Mouse (Mus musculus) myocyte (in vitro differentiated cells): Measurements from ENCODE around the gene Gmppb. TPM values are rescaled to one million over a fixed set of nuclear protein-coding genes. Genes with fewer than 3 reads are reported as not detected.

ENCODE experiments used
- H3K27me3 ChIP-seq: one replicate; pipeline ENCODE4 v1.6.1; 2011; ENCODE audit not compliant: control insufficient read depth, insufficient read depth, insufficient read length
- H3K36me3 ChIP-seq: one replicate; pipeline ENCODE4 v1.6.1; 2011; ENCODE audit not compliant: control insufficient read depth, insufficient read depth
- H3K4me2 ChIP-seq: one replicate; pipeline ENCODE4 v1.6.1; 2011; ENCODE audit warnings: low read depth, control low read depth
- H3K4me3 ChIP-seq: one replicate; pipeline ENCODE4 v1.5.1; 2011; ENCODE audit warnings: mild to moderate bottlenecking, control low read depth, moderate library complexity
- H3K79me2 ChIP-seq: one replicate; pipeline ENCODE4 v1.6.1; 2011; ENCODE audit not compliant: control insufficient read depth, insufficient read depth
- H3ac ChIP-seq: one replicate; pipeline ENCODE4 v1.6.1; 2011; ENCODE audit not compliant: control insufficient read depth, insufficient read length
- CEBPB ChIP-seq: IDR thresholded peaks from 2 replicates; pipeline ENCODE4 v1.6.1; 2011; ENCODE audit warnings: mild to moderate bottlenecking, moderate library complexity; ENCODE audit not compliant: poor library complexity, insufficient read depth, severe bottlenecking
- E2F4 ChIP-seq: IDR thresholded peaks from one replicate; pipeline ENCODE4 v1.6.1; 2011; ENCODE audit warnings: mild to moderate bottlenecking, control low read depth, moderate library complexity; ENCODE audit not compliant: insufficient read depth
- MAX ChIP-seq: IDR thresholded peaks from one replicate; pipeline ENCODE4 v1.6.1; 2011; ENCODE audit warnings: low read depth, mild to moderate bottlenecking, control low read depth
- MYOD1 ChIP-seq, 3 experiments: IDR thresholded peaks; one replicate each; pipeline ENCODE4 v1.6.1; 2011; ENCODE audit warnings: control low read depth in 2 of 3, low read depth in 2 of 3, mild to moderate bottlenecking in 2 of 3, moderate library complexity in 1 of 3; ENCODE audit not compliant: insufficient read length in 2 of 3, control insufficient read depth in 1 of 3
- MYOG ChIP-seq, 3 experiments: IDR thresholded peaks; one replicate each; pipeline ENCODE4 v1.6.1; 2011; ENCODE audit warnings: control low read depth in 2 of 3, low read depth in 2 of 3, mild to moderate bottlenecking in 2 of 3; ENCODE audit not compliant: insufficient read length in 2 of 3, control insufficient read depth in 1 of 3, insufficient read depth in 1 of 3
- POLR2A ChIP-seq: IDR thresholded peaks from one replicate; pipeline ENCODE4 v1.6.1; 2011; ENCODE audit warnings: low read depth, mild to moderate bottlenecking, control low read depth, moderate library complexity; ENCODE audit not compliant: insufficient read length
- POLR2AphosphoS2 ChIP-seq: IDR thresholded peaks from one replicate; pipeline ENCODE4 v1.6.1; 2011; ENCODE audit warnings: low read depth, control low read depth; ENCODE audit not compliant: insufficient read length
- REST ChIP-seq: IDR thresholded peaks from one replicate; pipeline ENCODE4 v1.6.1; 2011; ENCODE audit warnings: mild to moderate bottlenecking, control low read depth, moderate library complexity; ENCODE audit not compliant: insufficient read depth, insufficient read length
- SRF ChIP-seq: IDR thresholded peaks from one replicate; pipeline ENCODE4 v1.6.1; 2011; ENCODE audit warnings: low read depth; ENCODE audit not compliant: control insufficient read depth, insufficient read length
- TCF12 ChIP-seq: IDR thresholded peaks from one replicate; pipeline ENCODE4 v1.6.1; 2011; ENCODE audit warnings: mild to moderate bottlenecking, control low read depth; ENCODE audit not compliant: poor library complexity, insufficient read depth, severe bottlenecking
- TCF3 ChIP-seq: IDR thresholded peaks from one replicate; pipeline ENCODE4 v1.6.1; 2011; ENCODE audit warnings: low read depth, control low read depth; ENCODE audit not compliant: insufficient read length
- USF1 ChIP-seq: IDR thresholded peaks from one replicate; pipeline ENCODE4 v1.6.1; 2011; ENCODE audit warnings: low read depth, mild to moderate bottlenecking, control low read depth, moderate library complexity
- polyA plus RNA-seq: library from polyadenylated mRNA; unstranded; fragments of >200 nt; fragmentation: generic; extraction: Trizol; gene quantifications from one replicate; pipeline ENCODE4 v1.2.1, GENCODE M21; 2012; ENCODE audit warnings: missing spikeins

Gene Gmppb
- polyA plus RNA-seq, 1 experiment, result 32.0 TPM

GRCm38 (mm10) chr9:108063361-108063760, 14.3 kb downstream of the Gmppb start:
- no peak for TF ChIP-seq CEBPB
- TF ChIP-seq E2F4, result no peak
- TF ChIP-seq MYOD1 (IDR thresholded peaks at IDR 0.05; ENCODE audit: control insufficient read depth in 1 of 3, insufficient read length in 2 of 3, low read depth in 2 of 3), result no peak
- no peak for TF ChIP-seq POLR2A
- no peak for TF ChIP-seq TCF12
- no peak for TF ChIP-seq SRF
- no peak for TF ChIP-seq USF1
- no peak for TF ChIP-seq TCF3
- no peak for TF ChIP-seq MAX
- no peak for TF ChIP-seq REST
- TF ChIP-seq MYOG (IDR thresholded peaks at IDR 0.05; ENCODE audit: control insufficient read depth in 1 of 3, insufficient read depth in 1 of 3, insufficient read length in 2 of 3, low read depth in 2 of 3), result no peak
- TF ChIP-seq POLR2AphosphoS2, result no peak
- Histone ChIP-seq H3K27me3 (no peaks in the 10 kb centered on the region), H3ac (no peak overlapping the region), H3K79me2 (no peaks in the 10 kb centered on the region), H3K4me2 (no peak overlapping the region), H3K36me3 (peaks cover 10% of the 10 kb centered on the region), H3K4me3 (no peak overlapping the region)

GRCm38 (mm10) chr9:108065491-108066011, 16.5 kb downstream of the Gmppb start:
- TF ChIP-seq MYOD1 (IDR thresholded peaks at IDR 0.05; ENCODE audit: control insufficient read depth in 1 of 3, insufficient read length in 2 of 3, low read depth in 2 of 3), result no peak
- no peak for TF ChIP-seq REST
- TF ChIP-seq POLR2AphosphoS2, result no peak
- TF ChIP-seq TCF3, result no peak
- no peak for TF ChIP-seq MYOG (IDR thresholded peaks at IDR 0.05; ENCODE audit: control insufficient read depth in 1 of 3, insufficient read depth in 1 of 3, insufficient read length in 2 of 3, low read depth in 2 of 3)
- TF ChIP-seq TCF12, result no peak
- no peak for TF ChIP-seq POLR2A
- no peak for TF ChIP-seq USF1
- TF ChIP-seq E2F4, result no peak
- TF ChIP-seq MAX, result no peak
- TF ChIP-seq SRF, result no peak
- no peak for TF ChIP-seq CEBPB
- no peaks in the 10 kb centered on the region for H3K27me3 ChIP-seq
- no peaks in the 10 kb centered on the region for H3K79me2 ChIP-seq
- no peak overlapping the region for H3K4me2 ChIP-seq
- H3K36me3 ChIP-seq, result no peaks in the 10 kb centered on the region
- H3K4me3 ChIP-seq, result no peak overlapping the region
- H3ac ChIP-seq, result no peak overlapping the region

- TF ChIP-seq POLR2AphosphoS2, result no peak
- no peak for TF ChIP-seq REST
- TF ChIP-seq E2F4, result no peak
- no peak for TF ChIP-seq MAX
- no peak for TF ChIP-seq TCF3
- no peak for TF ChIP-seq TCF12
- TF ChIP-seq MYOD1 (IDR thresholded peaks at IDR 0.05; ENCODE audit: control insufficient read depth in 1 of 3, insufficient read length in 2 of 3, low read depth in 2 of 3), result no peak
- no peak for TF ChIP-seq POLR2A
- TF ChIP-seq CEBPB, result no peak
- TF ChIP-seq USF1, result no peak
- TF ChIP-seq MYOG (IDR thresholded peaks at IDR 0.05; ENCODE audit: control insufficient read depth in 1 of 3, insufficient read depth in 1 of 3, insufficient read length in 2 of 3, low read depth in 2 of 3), result no peak
- TF ChIP-seq SRF, result no peak
Observed at GRCm38 (mm10) chr9:108067199-108067598, 18.2 kb downstream of the Gmppb start.

GRCm38 (mm10) chr9:108067900-108068299, 18.9 kb downstream of the Gmppb start:
- no peak for TF ChIP-seq TCF12
- TF ChIP-seq TCF3, result no peak
- no peak for TF ChIP-seq USF1
- no peak for TF ChIP-seq REST
- no peak for TF ChIP-seq MAX
- TF ChIP-seq E2F4, result no peak
- no peak for TF ChIP-seq CEBPB
- no peak for TF ChIP-seq MYOG (IDR thresholded peaks at IDR 0.05; ENCODE audit: control insufficient read depth in 1 of 3, insufficient read depth in 1 of 3, insufficient read length in 2 of 3, low read depth in 2 of 3)
- TF ChIP-seq POLR2AphosphoS2, result no peak
- no peak for TF ChIP-seq MYOD1 (IDR thresholded peaks at IDR 0.05; ENCODE audit: control insufficient read depth in 1 of 3, insufficient read length in 2 of 3, low read depth in 2 of 3)
- no peak for TF ChIP-seq POLR2A
- no peak for TF ChIP-seq SRF
- Histone ChIP-seq H3K79me2 (no peaks in the 10 kb centered on the region), H3K4me3 (no peak overlapping the region), H3K27me3 (no peaks in the 10 kb centered on the region), H3K4me2 (no peak overlapping the region), H3K36me3 (peaks cover 5% of the 10 kb centered on the region), H3ac (no peak overlapping the region)

More at GRCm38 (mm10) chr9:108067199-108067598, 18.2 kb downstream of the Gmppb start:
- Histone ChIP-seq H3K4me3 (no peak overlapping the region), H3K79me2 (no peaks in the 10 kb centered on the region), H3K36me3 (peaks cover 5% of the 10 kb centered on the region), H3K4me2 (no peak overlapping the region), H3ac (no peak overlapping the region), H3K27me3 (no peaks in the 10 kb centered on the region)
